Mouse (Mus musculus): ENCODE data around the gene Nes. TPM values are rescaled to one million over a fixed set of nuclear protein-coding genes. Genes with fewer than 3 reads are reported as not detected.

Gene Nes
- total RNA-seq, 2 experiments from 2014 or later: not detected

DNA sequence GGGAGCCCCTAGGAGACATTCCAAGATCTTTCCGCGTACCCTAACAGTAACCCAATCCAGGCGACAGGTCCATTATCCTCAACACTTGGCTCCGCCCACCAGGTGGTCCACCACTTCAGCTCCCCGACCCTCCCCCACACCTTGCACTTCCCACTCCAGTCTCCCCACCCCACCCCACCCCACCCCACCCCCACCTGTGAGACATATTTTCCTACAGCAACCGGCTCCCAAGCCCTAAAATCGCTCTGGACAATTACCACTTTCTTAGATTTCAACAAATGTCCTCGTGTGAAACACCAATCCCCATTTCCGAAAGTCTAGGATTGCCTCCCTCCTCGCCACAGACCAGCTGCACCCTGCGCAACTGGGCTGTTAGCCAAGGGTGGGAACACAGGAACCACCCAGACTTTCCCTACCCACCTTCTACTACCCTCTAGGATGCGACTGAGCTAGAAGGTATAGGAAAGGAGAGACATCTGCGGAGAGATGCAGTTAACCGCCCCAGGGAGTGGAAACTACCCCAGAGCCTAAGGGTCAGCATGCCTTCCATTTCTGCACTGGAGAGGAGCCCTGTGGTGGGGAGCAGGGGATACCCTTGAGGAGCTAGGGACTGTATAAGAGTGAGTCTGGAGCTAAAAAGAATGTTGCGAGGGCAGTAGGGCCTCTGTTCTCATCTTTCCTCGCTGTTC is 21.5 kb upstream of the Nes start:
- no peak for ATAC-seq (ENCODE audit: poor library complexity, severe bottlenecking)

- ATAC-seq (ENCODE audit: poor library complexity, severe bottlenecking): no peak
These were observed 20.8 kb upstream of the Nes start for GRCm38 (mm10) chr3:87949955-87950515.

DNA sequence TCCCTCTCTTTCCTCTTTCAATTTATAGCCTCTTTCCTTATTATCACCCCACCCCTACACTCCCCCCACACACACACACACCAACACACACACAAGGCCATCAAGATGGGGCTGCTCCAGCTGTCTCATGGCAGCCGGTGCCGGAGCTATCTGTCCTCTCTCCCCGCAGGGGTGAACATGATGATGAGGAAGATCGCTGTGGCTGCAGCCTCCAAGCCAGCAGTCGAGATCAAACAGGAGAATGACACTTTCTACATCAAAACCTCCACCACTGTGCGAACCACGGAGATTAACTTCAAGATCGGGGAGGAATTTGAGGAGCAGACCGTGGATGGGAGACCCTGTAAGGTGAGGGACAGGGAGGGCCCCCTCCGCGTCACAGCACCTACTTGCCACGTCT is 18.9 kb upstream of the Nes start:
- ATAC-seq (ENCODE audit: poor library complexity, severe bottlenecking): no peak

GRCm38 (mm10) chr3:87952440-87952839 is 18.4 kb upstream of the Nes start:
- no peak for ATAC-seq (ENCODE audit: poor library complexity, severe bottlenecking)

- no peak for ATAC-seq (ENCODE audit: poor library complexity, severe bottlenecking)
These were observed 12.8 kb upstream of the Nes start for GRCm38 (mm10) chr3:87958056-87958455.

DNA sequence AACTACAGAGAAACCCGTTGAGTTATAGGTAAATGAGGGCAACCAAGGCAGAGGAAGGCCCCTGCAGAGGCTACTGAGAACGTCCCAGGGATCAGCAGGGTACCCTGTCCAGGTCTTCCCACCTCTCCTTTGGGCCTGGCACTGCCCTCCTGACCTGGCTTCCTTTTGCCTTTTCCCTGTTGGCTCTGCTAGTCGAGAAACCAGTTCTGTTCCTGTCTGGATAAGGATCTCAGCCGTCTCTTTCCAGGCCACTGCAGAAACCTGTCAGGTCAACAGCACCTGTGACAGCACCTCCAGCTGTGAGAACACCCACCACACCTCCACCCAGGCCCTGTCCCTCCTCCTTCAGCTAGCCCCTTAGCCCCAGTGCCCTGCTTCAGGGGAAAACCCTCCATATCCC is 12.4 kb upstream of the Nes start:
- no peak for ATAC-seq (ENCODE audit: poor library complexity, severe bottlenecking)

- no peak for ATAC-seq (ENCODE audit: poor library complexity, severe bottlenecking)
These were observed 11.9 kb upstream of the Nes start for GRCm38 (mm10) chr3:87958967-87959366.

GRCm38 (mm10) chr3:87959371-87959770 is 11.5 kb upstream of the Nes start:
- ATAC-seq (ENCODE audit: poor library complexity, severe bottlenecking): no peak

DNA sequence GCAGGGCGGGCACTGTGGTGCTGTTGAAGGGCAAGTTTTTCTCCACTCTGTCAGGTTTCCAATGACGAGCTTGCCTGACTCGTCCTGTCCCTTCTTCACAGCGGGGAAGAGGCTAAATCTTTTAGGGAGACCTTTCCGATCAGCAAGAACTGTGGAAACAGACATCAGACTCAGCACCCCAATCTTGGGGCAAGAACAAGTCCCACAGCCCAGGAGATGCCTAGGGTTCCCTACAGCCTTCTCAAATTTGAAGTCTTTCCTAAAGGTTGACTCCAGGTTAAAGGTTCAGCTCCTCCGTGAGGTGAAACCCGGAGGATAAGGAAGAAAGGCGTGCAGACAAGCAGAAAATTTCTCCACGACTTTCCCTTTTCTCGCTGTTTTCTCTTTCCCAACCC is 10.7 kb upstream of the Nes start:
- no peak for ATAC-seq (ENCODE audit: poor library complexity, severe bottlenecking)

GRCm38 (mm10) chr3:87960586-87961191 is 10.2 kb upstream of the Nes start:
- ATAC-seq (ENCODE audit: poor library complexity, severe bottlenecking): peak; percentile 98

DNA sequence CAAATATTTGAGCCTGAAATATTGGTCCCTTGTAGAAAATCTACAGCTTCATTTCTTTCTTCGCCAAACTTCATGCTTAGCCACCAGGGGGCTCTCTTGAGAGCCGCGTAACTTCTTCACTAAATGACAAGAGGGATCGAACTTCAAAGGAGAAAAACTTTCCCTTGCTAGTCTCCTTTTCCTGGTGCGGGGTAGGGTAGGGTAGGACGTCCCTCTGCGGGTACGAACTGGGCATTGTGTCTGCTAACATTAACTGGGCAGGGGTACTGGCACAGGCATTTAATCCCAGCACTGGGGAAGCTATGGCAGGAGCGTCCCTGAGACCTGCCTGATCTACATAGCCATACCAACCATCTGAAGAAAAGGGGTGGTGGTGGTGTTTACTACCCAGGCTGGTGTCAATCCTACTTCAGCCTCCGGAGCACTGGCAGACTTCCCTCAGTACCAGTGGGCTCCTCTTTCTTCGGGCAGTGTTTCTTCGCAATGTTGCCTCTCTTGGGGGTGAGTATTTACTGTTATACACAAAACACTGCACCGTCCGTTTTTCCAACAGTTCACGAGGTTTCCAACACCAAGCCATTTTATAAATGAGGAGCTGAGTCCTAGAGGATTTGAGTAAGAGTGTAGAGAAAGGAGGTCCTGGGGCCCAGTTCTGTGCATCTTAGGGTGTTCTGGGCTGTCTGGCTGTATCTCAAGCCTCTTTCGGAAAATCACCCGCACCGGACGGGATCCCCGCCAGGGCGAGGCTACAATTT is 517 bp upstream of the Nes start:
- ATAC-seq (ENCODE audit: poor library complexity, severe bottlenecking): peak; percentile 27; the same call in 1 of the 2 replicates

DNA sequence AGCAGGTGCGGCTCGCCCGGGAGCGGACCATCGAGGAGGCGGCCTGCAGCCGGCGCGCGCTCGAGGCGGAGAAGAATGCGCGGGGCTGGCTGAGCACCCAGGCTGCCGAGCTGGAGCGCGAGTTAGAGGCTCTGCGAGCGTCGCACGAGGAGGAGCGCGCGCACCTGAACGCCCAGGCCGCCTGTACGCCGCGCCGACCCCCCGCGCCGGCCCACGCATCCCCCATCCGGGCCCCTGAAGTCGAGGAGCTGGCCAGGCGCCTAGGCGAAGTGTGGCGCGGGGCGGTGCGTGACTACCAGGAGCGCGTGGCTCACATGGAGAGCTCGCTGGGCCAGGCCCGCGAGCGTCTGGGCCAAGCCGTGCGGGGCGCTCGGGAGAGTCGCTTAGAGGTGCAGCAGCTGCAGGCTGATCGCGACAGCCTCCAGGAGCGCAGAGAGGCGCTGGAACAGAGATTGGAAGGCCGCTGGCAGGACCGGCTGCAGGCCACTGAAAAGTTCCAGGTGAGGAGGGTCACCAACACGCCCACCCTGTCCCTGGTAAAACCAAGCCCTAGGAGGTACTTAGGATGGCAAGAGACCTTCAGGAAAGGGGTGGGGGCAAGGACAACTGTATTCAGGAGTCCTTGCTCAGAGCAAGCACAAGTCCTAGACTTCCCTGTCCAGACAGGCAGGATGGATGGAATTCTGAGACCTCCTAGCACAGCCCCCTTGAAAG is 768 bp downstream of the Nes start:
- ATAC-seq (ENCODE audit: poor library complexity, severe bottlenecking): no peak

DNA sequence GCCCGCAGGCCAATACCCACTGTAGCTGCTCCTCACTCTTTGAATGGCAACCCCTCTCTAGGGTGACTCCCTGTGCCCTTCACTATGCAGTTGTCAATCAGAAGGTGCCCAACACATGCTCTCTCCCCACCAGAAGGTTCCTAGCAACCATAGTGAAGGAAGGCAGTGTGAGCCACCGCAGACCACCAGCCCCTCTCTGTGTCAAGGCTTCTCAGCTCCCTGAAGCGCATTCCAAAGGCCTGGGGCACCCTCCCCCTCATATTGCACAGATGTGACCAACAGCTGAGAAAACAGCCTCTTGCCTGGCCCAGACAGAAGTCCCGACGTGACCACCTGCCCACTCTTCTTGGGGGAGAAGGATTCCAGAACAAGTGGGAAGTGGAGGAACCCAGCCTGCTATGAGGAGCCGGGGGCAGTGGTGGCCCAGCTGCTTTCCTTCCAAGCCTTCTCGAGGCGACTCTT is 1.4 kb downstream of the Nes start:
- ATAC-seq (ENCODE audit: poor library complexity, severe bottlenecking): no peak

DNA sequence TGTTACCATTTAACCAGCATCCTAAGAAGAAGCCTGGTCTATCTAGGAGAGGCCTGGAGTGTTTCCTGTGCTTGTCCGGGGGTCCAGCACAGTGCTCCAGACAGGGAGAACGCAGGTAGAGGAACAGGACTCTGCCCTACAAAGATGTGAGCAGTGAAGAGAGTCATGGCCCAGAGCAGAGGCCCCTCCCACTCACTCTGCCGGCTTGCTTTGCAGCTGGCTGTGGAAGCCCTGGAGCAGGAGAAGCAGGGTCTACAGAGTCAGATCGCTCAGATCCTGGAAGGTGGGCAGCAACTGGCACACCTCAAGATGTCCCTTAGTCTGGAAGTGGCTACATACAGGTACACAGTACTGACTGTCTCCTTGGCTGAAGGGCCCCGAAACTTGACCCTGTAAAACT is 1.9 kb downstream of the Nes start:
- ATAC-seq (ENCODE audit: poor library complexity, severe bottlenecking): no peak

DNA sequence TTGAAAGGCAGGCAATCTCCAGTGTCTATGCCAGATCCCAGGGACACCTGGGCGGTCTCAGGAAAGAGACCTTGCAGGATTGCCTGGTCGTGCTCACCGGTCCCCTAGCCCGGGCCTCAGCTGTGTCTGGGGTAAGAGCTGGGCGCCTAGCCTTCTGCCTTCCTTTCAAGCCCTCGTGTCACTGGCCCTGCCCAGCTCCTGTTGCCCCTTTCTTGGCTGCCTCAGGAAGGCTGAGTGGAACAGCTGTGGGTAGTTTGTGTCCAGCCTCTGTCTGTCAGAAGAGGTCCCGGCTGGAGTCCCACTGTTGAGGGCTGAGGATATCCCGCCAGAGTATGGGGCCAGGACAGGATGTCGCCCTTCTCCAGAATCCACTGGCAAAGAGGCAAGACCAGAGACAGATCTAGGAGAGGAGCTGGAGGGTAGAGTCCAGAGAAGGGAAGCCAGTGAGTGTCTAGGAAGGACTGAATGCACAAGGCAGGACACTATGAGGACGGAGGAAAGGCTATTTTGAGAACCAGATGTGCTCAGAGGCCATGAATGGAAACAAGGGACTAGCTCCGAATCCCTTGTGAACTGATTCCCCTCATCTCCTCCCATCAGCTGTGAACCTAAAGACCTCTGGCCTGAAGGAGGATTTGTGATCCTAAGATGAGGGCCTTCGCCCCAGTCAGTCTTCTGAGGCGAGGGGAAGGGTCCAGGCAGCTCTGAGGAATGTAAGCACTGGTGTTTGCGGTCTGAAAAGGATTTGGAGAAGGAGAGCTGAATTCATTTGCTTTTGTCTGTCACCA is 2.9 kb downstream of the Nes start:
- no peak for ATAC-seq (ENCODE audit: poor library complexity, severe bottlenecking)

- no peak for ATAC-seq (ENCODE audit: poor library complexity, severe bottlenecking)
These were observed 3.6 kb downstream of the Nes start for GRCm38 (mm10) chr3:87974381-87974987.

DNA sequence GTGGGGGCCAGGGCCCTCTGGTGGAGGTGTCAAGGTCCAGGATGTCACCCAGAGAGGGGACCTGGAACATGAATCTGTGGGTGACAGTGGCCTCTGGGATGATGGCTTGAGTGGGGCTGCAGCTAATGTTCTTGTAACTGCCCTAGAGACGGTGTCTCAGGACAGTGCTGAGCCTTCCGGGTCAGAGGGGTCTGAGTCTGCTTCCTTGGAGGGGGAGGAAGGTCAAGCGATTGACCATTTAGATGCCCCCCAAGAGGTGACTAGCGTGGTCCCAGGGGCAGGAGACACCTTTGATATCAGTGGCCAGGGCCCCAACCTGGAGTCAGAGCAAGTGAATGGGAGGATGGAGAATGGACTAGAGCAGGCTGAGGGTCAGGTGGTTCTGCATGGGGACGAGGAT is 8.6 kb downstream of the Nes start:
- no peak for ATAC-seq (ENCODE audit: poor library complexity, severe bottlenecking)

GRCm38 (mm10) chr3:87980085-87980484 is 9.2 kb downstream of the Nes start:
- no peak for ATAC-seq (ENCODE audit: poor library complexity, severe bottlenecking)

GRCm38 (mm10) chr3:87980728-87981127 is 9.8 kb downstream of the Nes start:
- no peak for ATAC-seq (ENCODE audit: poor library complexity, severe bottlenecking)
